Mouse (Mus musculus): ENCODE data around the gene Col26a1.

- TF ChIP-seq CTCF (IDR thresholded peaks at IDR 0.05; ENCODE audit: low read depth) (no peak), EP300 (IDR thresholded peaks at IDR 0.05; ENCODE audit: low read depth) (no peak)
Observed at GRCm38 (mm10) chr5:136904621-136905020, 21.6 kb upstream of the Col26a1 start.
